Mouse (Mus musculus) ES-Bruce4 (cell line): ENCODE results near the gene Ica1. TPM values are rescaled to one million over a fixed set of nuclear protein-coding genes. Genes with fewer than 3 reads are reported as not detected.

ENCODE experiments used
- H3K27ac ChIP-seq: 2 replicates; pipeline ENCODE4 v1.5.1; 2012; ENCODE audit warnings: low read length, inconsistent platforms; ENCODE audit not compliant: insufficient read depth
- H3K27me3 ChIP-seq: 2 replicates; pipeline ENCODE4 v1.6.1; 2012; ENCODE audit warnings: mild to moderate bottlenecking, low read length, inconsistent platforms; ENCODE audit not compliant: control insufficient read depth, poor library complexity, insufficient read depth, severe bottlenecking
- H3K36me3 ChIP-seq: 2 replicates; pipeline ENCODE4 v1.6.1; 2012; ENCODE audit warnings: inconsistent platforms, mild to moderate bottlenecking, low read length, moderate library complexity; ENCODE audit not compliant: control insufficient read depth, poor library complexity, insufficient read depth, severe bottlenecking
- H3K4me1 ChIP-seq: one replicate; pipeline ENCODE4 v1.8.1; 2011; ENCODE audit warnings: low read length; ENCODE audit not compliant: control insufficient read depth, insufficient read depth
- H3K4me3 ChIP-seq: 2 replicates; pipeline ENCODE4 v1.5.1; 2011; ENCODE audit warnings: low read depth, mild to moderate bottlenecking, low read length
- H3K9ac ChIP-seq: 2 replicates; pipeline ENCODE4 v1.6.1; 2012; ENCODE audit warnings: low read depth, mild to moderate bottlenecking, inconsistent platforms; ENCODE audit not compliant: poor library complexity, severe bottlenecking
- H3K9me3 ChIP-seq: replicated peaks from 2 replicates; pipeline ENCODE4 v1.6.1; 2012; ENCODE audit warnings: mild to moderate bottlenecking, low read length, inconsistent platforms; ENCODE audit not compliant: control insufficient read depth, poor library complexity, insufficient read depth, severe bottlenecking
- CTCF ChIP-seq: IDR thresholded peaks from one replicate; pipeline ENCODE4 v1.8.1; 2011; ENCODE audit warnings: low read depth, low read length
- EP300 ChIP-seq: IDR thresholded peaks from 2 replicates; pipeline ENCODE4 v1.6.1; 2011; ENCODE audit warnings: low read depth, low read length; ENCODE audit not compliant: insufficient read depth
- POLR2A ChIP-seq: IDR thresholded peaks from one replicate; pipeline ENCODE4 v1.8.1; 2011; ENCODE audit warnings: low read length; ENCODE audit not compliant: insufficient read depth
- polyA plus RNA-seq: library from polyadenylated mRNA; stranded (reverse); fragments of >200 nt; gene quantifications from 2 replicates; pipeline ENCODE4 v1.2.4, GENCODE M21; 2011; ENCODE audit warnings: low read depth; ENCODE audit not compliant: missing spikeins, insufficient read depth, insufficient read length

Ica1 gene
- polyA plus RNA-seq, 1 experiment, result 11.0 TPM

DNA sequence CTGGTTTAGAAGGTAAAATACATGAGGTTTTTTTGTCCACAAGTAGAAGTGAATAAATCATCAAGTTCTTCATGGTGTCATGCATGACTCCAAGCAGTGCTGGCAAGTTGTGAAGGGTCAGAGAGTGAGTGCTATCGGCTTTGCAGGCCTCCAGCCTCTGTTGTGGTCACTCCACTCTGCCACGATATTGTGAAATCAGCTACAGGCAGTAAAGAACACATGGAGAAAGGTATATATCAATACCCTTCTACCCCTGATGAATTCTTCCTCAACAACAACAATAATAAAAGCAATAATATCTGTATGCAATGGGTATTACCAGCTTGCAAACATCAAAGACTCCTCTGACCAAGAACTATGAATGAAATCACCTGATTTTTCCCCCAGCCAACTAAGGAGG, 47.9 kb downstream of the Ica1 start:
- H3K4me1 ChIP-seq, result no peaks in the 10 kb centered on the region
- H3K9me3 ChIP-seq, result no peaks in the 10 kb centered on the region
- no peak overlapping the region for H3K4me3 ChIP-seq
- H3K9ac ChIP-seq, result no peak overlapping the region
- no peak overlapping the region for H3K27ac ChIP-seq
- no peak for TF ChIP-seq POLR2A
- TF ChIP-seq EP300, result no peak
- TF ChIP-seq CTCF, result no peak
- no peaks in the 10 kb centered on the region; the same call in 1 of the 2 replicates for H3K27me3 ChIP-seq
- no peaks in the 10 kb centered on the region for H3K36me3 ChIP-seq

DNA sequence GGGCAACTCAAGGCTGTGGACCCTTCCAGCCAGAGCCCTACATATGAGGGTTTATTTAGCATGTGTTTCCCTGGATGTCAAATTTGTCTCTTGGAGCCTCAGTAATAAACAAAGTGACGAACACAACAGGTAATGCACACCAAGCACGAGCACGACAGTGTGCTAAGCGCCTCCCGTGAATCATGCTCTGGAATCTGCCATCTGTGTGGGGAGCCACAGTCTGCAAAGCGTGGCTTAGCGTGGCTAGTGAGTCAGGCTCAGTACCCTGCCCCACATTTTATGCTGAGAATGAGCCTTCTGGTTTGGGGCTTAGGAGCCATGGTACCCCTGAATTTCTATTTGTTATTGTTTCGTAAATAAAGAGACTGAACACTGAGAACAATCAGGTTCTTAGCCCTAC, 50.5 kb downstream of the Ica1 start:
- no peaks in the 10 kb centered on the region for H3K27me3 ChIP-seq
- no peaks in the 10 kb centered on the region for H3K4me1 ChIP-seq
- H3K36me3 ChIP-seq, result no peaks in the 10 kb centered on the region
- no peak overlapping the region for H3K27ac ChIP-seq
- H3K9me3 ChIP-seq, result no peaks in the 10 kb centered on the region
- TF ChIP-seq CTCF (no peak), EP300 (no peak), POLR2A (no peak)
- no peak overlapping the region for H3K4me3 ChIP-seq
- no peak overlapping the region for H3K9ac ChIP-seq

DNA sequence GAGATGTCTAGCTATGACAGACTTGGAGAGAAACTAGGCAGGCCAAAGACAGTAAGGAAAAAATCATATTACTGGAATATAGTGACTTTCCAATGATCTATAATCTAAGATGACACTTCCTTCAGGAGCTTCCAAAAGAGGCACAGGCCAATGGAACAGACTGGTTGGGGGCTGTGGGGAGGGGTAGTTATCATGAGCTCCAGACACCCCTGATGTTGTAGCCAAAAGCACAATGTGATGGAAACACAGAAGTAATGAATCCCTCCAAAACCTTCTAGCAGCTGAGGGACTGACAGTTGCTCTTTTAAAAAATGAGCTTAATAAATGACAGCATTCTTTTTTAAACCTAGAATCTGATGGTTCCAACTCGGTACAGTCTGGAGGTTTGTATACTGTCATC, 52.7 kb downstream of the Ica1 start:
- no peaks in the 10 kb centered on the region for H3K27me3 ChIP-seq
- H3K4me3 ChIP-seq, result no peak overlapping the region
- no peaks in the 10 kb centered on the region for H3K4me1 ChIP-seq
- H3K27ac ChIP-seq, result no peak overlapping the region
- H3K9me3 ChIP-seq, result no peaks in the 10 kb centered on the region
- H3K9ac ChIP-seq, result no peak overlapping the region
- no peak for TF ChIP-seq POLR2A
- TF ChIP-seq CTCF, result no peak
- no peak for TF ChIP-seq EP300
- no peaks in the 10 kb centered on the region for H3K36me3 ChIP-seq

DNA sequence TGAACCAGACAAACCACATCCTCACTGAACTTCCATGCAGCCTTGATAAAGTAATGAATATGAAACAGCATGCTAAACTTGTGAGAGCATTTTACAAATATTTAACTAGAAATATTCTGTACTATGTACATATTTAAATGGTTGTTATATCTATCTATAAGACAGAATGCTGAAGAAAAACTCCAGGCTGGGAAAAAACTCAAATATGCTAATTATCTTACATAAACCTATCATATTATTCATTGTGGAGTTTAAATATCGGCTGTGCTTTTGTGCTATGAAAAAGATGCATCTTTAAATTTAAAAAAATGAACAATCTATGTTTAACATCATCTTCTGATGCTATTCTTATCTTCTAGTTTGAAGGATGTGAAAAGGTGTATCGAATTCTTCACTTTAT, 58.6 kb downstream of the Ica1 start:
- TF ChIP-seq EP300, result no peak
- TF ChIP-seq CTCF, result no peak
- TF ChIP-seq POLR2A, result no peak
- H3K4me3 ChIP-seq, result no peak overlapping the region
- H3K9me3 ChIP-seq, result no peaks in the 10 kb centered on the region

DNA sequence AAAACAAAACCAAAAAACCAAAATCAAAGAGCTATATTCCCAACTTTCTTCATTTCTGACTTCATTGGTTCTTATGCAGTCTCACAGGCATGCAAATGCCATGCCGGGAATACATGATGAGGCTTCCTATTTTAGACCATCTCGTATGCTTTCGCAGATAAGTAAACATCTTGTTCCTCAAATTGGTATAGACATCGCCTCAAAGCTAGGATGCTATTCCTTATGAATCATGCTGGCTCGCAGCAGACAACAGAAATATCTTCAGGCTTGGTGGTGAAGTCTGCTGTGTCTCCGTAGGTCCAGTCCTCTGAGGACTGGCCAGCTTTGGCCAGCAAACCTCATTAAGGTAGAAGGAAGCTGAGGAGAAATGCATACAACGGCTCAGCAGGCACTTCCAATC, 60.3 kb downstream of the Ica1 start:
- H3K4me3 ChIP-seq, result no peak overlapping the region
- H3K4me1 ChIP-seq, result no peaks in the 10 kb centered on the region
- H3K36me3 ChIP-seq, result no peaks in the 10 kb centered on the region
- H3K9ac ChIP-seq, result no peak overlapping the region
- TF ChIP-seq POLR2A, result no peak
- TF ChIP-seq EP300, result no peak
- no peak for TF ChIP-seq CTCF
- H3K27ac ChIP-seq, result no peak overlapping the region
- no peaks in the 10 kb centered on the region for H3K27me3 ChIP-seq
- no peaks in the 10 kb centered on the region for H3K9me3 ChIP-seq

More for the DNA sequence above, 58.6 kb downstream of the Ica1 start:
- Histone ChIP-seq H3K4me1 (no peaks in the 10 kb centered on the region), H3K27ac (no peak overlapping the region), H3K9ac (no peak overlapping the region), H3K27me3 (no peaks in the 10 kb centered on the region), H3K36me3 (no peaks in the 10 kb centered on the region)

DNA sequence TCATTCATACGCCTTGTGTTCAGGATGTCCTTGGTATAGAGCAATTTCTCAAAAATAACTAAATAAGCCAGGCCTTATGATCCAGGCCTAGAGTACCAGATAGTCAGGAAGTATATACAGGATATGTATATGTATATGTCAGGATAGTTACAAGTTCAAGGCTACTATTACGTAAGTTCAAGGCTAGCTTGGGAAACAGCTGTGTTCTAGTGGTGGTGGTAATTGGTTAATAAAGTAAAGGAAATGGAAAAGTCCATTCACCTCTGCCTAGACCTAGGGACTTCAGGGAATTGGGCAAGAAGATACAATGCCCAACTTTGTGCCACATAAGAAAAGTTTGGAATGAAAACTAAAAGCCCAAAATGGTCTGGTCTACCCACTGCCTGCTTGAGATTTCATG, 61.7 kb downstream of the Ica1 start:
- no peaks in the 10 kb centered on the region for H3K36me3 ChIP-seq
- no peaks in the 10 kb centered on the region for H3K27me3 ChIP-seq
- no peak overlapping the region for H3K4me3 ChIP-seq
- no peaks in the 10 kb centered on the region for H3K9me3 ChIP-seq
- no peak overlapping the region for H3K9ac ChIP-seq
- TF ChIP-seq POLR2A, result no peak
- TF ChIP-seq EP300, result no peak
- no peak for TF ChIP-seq CTCF
- H3K27ac ChIP-seq, result no peak overlapping the region
- no peaks in the 10 kb centered on the region for H3K4me1 ChIP-seq
